Mouse (Mus musculus) bone marrow, adult 2 months (tissue): ENCODE measurements around the gene Eaf2.

Experiments used
- CTCF ChIP-seq: fragments of 200-500 bp; IDR thresholded peaks from 2 replicates; pipeline ENCODE4 v1.5.1; 2011; ENCODE audit warnings: low read length, control low read depth; ENCODE audit not compliant: control insufficient read depth, insufficient read depth
- POLR2A ChIP-seq: fragments of 200-500 bp; IDR thresholded peaks from 2 replicates; pipeline ENCODE4 v1.6.1; 2011; ENCODE audit warnings: low read depth, mild to moderate bottlenecking, control low read depth, low read length, borderline replicate concordance; ENCODE audit not compliant: control insufficient read depth

GRCm38 (mm10) chr16:36903156-36903555 lies 28.4 kb upstream of the Eaf2 start:
- no peak for TF ChIP-seq CTCF
- no peak for TF ChIP-seq POLR2A
